Mouse (Mus musculus) liver, embryonic 14 days (tissue): ENCODE results near the gene Hoxc12. TPM values are rescaled to one million over a fixed set of nuclear protein-coding genes. Genes with fewer than 3 reads are reported as not detected.

Experiments used
- polyA plus RNA-seq: library from polyadenylated mRNA; depleted of rRNA; stranded (reverse); fragments of >200 nt; gene quantifications from 2 replicates; pipeline ENCODE4 v1.2.3, GENCODE M21; 2012; rRNA removed

The Hoxc12 gene
- not detected in 2 replicates for polyA plus RNA-seq

DNA sequence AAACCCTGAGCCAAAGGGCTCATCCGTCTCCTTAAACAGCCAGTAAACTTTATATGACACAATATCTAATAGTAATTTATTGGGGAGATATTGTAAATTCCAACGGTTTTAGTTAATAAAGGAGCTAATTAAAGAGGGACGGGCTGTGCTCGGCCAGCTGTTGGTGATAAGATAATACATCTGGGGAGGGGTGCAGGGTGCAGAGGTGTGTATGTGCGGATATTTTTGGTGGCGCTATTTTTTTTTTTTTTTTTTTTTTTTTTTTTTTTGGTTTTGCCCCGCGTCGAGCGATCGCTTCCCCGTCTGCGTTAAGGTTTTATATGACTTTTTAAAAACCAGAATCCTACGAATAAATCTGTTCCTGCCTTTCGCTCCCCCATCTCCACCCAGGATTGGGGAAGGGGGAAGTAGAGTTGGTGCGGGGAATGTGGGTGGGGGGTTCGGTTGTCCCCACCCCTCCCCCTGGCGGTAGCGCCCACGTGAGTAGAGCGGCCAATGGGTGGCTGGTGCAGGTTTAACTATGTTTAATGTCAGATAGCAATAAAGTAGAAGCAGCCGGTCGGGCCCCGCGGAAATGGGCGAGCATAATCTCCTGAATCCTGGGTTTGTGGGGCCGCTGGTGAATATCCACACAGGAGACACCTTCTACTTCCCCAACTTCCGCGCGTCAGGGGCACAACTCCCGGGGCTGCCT is at the start of gene Hoxc12:
Gene Hoxc12, plus strand, starts transcription at position 479 of the 694 bp plus-strand sequence.

DNA sequence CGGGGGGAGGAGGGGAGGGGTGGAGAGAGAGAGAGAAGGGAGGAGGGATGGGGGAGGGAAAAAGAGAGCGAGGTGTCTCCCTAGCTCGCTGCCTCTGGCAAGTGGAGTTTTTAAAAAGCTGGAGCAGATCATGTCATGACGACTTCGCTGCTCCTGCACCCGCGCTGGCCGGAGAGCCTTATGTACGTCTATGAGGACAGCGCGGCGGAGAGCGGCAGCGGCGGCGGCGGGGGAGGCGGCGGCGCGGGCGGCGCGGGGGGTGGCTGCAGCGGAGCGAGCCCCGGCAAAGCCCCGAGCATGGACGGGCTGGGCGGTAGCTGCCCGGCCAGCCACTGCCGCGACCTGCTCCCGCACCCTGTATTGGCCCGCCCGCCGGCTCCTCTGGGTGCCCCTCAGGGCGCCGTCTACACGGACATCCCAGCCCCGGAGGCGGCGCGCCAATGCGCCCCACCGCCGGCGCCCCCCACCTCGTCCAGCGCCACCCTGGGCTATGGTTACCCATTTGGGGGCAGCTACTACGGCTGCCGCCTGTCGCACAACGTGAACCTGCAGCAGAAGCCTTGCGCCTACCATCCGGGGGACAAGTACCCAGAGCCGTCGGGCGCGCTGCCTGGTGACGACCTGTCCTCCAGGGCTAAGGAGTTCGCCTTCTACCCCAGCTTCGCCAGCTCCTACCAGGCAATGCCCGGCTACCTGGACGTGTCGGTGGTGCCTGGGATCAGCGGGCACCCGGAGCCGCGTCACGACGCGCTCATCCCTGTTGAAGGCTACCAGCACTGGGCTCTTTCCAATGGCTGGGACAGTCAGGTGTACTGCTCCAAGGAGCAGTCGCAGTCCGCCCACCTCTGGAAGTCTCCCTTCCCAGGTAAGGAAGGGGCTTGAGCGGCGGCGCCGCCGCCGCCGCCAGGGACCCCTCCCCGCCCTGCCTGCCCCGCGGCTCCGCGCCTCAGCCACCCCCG is 15.2 kb upstream of the Hoxc12 start, which contains the start of gene Hoxc13:
Gene Hoxc13, plus strand, starts transcription at position 51 of the 959 bp plus-strand sequence.

DNA sequence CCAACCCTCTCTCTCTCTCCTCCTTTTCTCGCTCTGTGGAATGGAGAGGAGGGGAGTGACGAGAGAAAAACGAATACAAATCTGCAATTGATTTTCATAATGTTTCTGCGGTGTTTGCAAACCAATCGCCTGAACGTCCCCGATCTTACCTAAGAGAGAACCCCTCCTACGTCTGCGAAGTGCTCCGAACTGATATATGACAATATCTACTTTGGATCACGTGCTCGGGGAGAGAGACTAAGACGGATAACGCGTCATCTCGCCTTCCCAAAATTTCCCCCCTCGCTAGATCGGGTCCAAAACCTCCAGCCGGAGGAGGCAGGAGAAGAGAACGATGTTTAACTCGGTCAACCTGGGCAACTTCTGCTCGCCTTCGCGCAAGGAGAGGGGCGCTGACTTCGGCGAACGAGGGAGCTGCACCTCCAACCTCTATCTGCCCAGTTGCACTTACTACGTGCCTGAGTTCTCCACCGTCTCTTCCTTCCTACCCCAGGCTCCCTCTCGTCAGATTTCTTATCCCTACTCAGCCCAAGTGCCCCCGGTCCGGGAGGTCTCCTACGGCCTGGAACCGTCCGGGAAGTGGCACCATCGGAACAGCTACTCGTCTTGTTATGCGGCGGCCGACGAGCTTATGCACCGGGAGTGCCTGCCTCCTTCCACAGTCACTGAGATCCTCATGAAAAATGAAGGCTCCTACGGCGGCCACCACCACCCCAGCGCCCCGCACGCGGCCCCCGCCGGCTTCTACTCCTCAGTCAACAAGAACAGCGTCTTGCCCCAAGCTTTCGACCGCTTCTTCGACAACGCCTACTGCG is 17.8 kb downstream of the Hoxc12 start, which contains the start of gene Hoxc11:
Gene Hoxc11, plus strand, starts transcription at position 236 of the 815 bp plus-strand sequence.

DNA sequence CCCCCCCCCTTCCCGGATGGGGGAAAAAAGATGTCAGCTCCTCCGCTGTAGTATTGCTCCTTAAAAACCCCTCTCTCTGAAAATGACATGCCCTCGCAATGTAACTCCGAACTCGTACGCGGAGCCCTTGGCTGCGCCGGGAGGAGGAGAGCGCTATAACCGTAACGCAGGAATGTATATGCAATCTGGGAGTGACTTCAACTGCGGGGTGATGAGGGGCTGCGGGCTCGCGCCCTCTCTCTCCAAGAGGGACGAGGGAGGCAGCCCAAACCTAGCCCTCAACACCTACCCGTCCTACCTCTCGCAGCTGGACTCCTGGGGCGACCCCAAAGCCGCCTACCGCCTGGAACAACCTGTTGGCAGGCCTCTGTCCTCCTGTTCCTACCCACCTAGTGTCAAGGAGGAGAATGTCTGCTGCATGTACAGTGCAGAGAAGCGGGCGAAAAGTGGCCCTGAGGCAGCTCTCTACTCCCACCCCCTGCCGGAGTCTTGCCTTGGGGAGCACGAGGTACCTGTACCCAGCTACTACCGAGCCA is 30.3 kb downstream of the Hoxc12 start, which contains the start of gene Hoxc10:
Gene Hoxc10, plus strand, starts transcription at position 21 of the 536 bp plus-strand sequence.

DNA sequence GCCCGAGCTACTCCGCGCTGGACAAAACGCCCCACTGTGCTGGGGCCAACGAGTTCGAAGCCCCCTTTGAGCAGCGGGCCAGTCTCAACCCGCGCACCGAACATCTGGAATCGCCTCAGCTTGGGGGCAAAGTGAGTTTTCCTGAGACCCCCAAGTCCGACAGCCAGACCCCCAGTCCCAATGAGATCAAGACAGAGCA is 30.7 kb downstream of the Hoxc12 start, which contains the start of gene Hoxc5:
Gene Hoxc5, plus strand, starts transcription at position 132 of the 199 bp plus-strand sequence.

DNA sequence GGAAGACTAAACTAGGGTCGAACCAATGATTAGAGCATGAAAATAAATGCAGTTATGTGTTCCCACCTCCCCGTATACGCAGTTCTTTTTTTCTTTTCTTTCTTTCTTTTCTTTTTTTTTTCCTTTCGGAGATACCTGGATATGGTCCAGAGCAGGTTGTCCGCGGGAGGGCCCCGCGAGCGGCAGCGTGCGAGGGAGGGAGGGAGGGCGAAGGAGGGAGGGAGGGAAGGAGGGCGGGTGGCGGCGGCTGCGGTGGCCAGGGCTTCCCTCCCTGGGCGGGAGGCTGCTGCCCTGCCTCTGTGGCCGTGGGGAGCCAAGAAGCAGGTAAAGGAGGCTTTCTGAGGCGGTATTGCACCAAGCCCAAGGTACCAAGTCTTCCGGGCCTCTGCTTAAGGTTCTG is 39.6 kb downstream of the Hoxc12 start, which contains the start of gene Hoxc9:
Gene Hoxc9, plus strand, starts transcription at position 269 of the 400 bp plus-strand sequence.

Other genes starting within 250 kb of the Hoxc12 start
- gene Calcoco1, start 214.6 kb upstream of the Hoxc12 start, polyA plus RNA-seq, result 5.4 and 6.1 TPM in 2 replicates
- not detected in 2 replicates for gene Hoxc13, start 15.7 kb upstream of the Hoxc12 start, polyA plus RNA-seq
- gene Hoxc11, start 17.7 kb downstream of the Hoxc12 start, polyA plus RNA-seq, result not detected in 2 replicates
- 0.09 TPM in 1 of 2 replicates, not detected in the other for gene Hoxc10, start 30.0 kb downstream of the Hoxc12 start, polyA plus RNA-seq
- 0.03 and 0.19 TPM in 2 replicates for gene Hoxc5, start 30.7 kb downstream of the Hoxc12 start, polyA plus RNA-seq
- 0.07 TPM in 1 of 2 replicates, not detected in the other for gene Hoxc9, start 39.7 kb downstream of the Hoxc12 start, polyA plus RNA-seq
- gene Hoxc8, start 53.9 kb downstream of the Hoxc12 start, polyA plus RNA-seq, result 0.01 and 0.17 TPM in 2 replicates
- 0.09 and 0.34 TPM in 2 replicates for gene Hoxc6, start 61.5 kb downstream of the Hoxc12 start, polyA plus RNA-seq
- gene Hoxc4, start 82.2 kb downstream of the Hoxc12 start, polyA plus RNA-seq, result 0.07 and 0.25 TPM in 2 replicates
- gene Smug1, start 230.3 kb downstream of the Hoxc12 start, polyA plus RNA-seq, result 3.5 and 4.1 TPM in 2 replicates